Mouse (Mus musculus) neural tube, embryonic 10.5 days (tissue): ENCODE data around the gene Atp13a4.
A peak's percentile ranks its signal among the peaks of the same experiment; 100 is the strongest.

Experiments used
- DNase-seq: peaks from one replicate; pipeline ENCODE4 v3.0.0-alpha.2; 2017; ENCODE audit warnings: low spot score; ENCODE audit errors: extremely low spot score

Gene Atp13a4

DNA sequence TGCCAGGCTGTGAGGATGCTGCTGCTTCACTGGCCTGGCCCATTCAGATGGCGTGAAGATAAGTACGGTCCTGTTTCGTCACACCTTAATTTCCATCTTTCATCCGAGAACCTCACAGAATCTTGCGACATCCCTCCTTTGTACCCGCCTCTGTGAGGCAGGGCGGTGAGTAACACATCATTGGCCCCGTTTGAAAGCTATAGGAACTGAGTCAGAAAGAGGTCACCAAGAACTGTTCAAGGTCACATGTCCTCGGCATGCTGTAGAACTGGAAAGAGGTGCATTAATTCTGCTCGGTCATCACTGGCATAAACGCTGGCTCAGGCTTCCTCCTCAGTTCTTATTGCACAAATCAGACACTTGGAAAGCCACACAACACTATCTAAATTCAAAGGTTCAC lies at the start of gene Atp13a4:
Gene Atp13a4 (minus strand): TSS at position 36 of the 400 bp plus-strand sequence.
- DNase-seq = no peak

DNA sequence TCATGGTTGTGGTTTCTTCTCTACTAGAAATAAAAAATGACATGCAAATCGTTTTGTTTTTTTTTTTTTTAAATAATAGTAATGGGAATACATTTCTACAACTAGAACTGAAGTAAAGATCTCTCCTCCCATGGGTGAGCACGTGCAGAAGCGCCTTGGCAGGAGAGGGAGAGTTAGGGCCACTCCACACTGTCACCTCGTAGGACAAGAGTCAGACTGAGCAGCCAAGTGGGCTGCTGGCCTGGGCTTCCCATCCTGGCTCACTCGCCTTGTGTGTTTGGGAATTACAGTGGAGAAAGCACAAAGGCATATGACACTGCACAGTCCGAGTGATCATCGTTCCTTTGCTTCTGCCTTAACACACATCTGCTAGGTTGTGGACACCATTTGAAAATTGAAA lies 47.5 kb upstream of the Atp13a4 start:
- no peak for DNase-seq

DNA sequence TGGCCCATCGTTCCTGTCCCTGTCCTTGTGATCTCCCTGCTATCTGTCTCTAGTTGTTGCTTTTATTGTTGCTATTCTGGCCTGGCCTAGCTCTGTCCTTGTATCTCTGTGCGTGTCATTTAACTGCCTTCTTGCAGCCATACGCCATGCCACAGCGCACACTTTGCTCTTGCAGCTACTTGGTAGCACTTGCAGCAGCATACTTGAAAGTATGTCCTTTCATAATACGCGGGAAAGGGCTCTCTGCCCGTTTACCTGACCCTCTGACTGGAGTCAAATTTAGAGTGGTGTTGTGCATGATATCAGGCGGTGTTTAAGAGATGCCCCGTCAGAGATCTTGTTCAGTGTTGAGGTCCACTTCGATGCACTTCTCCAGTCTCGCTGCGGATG lies 35.1 kb upstream of the Atp13a4 start:
- no peak for DNase-seq

DNA sequence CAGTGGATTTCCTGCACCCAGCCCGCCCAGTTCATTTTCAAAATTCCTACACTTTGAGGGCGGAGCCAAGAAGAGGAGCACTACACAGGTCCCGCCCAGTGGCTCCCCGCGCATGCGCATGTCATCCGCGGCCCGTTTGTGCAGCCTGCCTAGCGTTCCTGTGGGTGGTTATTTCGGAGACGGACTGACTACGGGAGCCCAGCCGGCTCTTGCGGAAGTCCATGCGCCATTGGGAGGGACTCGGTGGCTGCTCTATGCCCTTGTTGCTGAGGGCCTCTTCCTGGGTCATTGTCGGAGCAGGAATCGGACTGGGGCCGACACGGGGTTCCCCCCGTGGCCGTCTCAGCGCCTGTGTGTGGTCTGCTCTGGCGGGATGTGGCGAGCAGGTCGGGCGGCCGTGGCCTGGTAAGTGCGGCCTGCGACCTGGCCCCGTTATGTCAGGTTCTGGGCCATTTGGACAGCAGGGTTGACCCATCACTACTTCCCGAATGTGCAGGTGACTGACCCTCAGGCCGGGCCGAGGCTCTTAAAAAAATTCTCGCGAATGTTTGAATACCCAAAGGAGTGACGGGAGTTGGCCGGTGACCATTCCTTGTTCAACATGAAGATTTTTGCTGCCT lies 34.6 kb upstream of the Atp13a4 start, which contains the start of gene Opa1:
Gene Opa1 (plus strand): TSS at position 168 of the 620 bp plus-strand sequence.
- peak; percentile 99 for DNase-seq

DNA sequence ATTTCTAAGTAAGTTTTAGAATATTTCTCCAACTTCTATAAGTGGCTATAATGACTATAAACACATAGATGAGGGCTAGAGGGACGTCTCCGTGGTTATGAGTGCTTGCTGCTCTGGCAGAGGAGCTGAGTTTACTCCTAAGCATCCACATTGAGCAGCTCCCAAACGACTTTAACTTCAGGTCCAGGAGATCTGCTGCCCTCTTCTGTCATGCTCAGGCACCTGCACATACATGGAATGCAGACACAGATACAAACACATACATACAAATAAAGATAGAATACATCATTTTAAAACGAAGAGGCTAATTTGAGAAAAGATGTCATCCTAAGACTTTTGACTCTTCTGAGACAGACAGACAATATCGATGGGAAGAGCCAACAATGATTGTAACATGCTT lies 31.0 kb upstream of the Atp13a4 start:
- DNase-seq = no peak

DNA sequence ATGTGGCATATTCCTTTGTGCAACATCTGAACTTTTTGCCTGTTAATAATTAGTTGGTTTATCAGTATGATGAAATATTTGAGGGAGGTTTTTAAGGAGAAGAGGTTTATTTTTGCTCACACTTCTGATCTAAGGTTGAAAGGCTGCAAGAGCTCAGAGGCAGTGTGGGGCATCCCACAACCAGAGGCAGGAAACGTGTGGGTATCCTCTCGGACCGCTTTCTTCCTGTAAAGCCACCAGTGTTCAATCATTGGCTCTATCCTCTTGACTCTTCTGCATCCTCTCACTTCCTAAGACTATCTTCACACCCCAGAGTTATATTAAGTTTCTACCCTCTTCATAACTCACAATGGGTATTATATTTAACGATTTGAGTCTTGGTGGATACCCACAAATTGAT lies 29.3 kb upstream of the Atp13a4 start:
- DNase-seq = no peak

DNA sequence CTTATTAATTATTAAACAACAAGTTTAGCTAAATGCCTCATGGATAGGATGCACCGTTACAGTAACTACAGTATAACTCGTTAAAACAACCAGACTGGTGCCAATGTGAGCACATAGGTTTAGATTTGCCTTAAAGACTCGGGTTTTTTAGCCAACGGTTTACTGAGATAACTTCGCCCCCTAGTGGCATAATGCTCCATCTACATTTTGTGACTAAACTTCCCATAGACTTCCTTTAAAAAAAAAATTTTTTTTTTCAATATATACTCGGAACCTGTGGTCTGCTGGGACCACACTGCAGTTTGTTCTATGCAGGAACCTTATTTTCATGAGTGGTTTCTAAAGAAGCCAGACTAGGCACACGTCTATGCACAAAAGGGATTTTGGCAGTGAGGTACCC lies 16.2 kb upstream of the Atp13a4 start:
- peak; percentile 22 for DNase-seq

DNA sequence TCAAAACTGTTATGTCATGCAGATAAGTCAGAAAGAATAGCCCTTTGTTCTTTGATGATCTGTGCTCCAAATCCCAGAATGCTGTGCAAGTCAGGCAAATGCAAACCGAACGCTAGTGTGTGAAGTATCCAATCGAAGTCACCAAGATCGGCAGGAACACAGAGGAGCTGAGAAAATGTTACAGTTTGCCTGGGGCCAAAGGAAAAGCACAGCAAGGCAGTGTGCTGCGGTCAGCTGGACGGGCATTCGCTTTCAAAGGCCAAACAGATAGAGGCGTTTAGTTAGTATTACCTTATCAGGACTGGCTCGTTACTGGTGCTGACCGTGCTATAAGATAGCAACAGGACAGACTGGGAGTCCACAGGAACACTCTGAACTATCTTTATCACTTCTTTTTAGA lies 15.8 kb upstream of the Atp13a4 start:
- DNase-seq = peak; percentile 22

DNA sequence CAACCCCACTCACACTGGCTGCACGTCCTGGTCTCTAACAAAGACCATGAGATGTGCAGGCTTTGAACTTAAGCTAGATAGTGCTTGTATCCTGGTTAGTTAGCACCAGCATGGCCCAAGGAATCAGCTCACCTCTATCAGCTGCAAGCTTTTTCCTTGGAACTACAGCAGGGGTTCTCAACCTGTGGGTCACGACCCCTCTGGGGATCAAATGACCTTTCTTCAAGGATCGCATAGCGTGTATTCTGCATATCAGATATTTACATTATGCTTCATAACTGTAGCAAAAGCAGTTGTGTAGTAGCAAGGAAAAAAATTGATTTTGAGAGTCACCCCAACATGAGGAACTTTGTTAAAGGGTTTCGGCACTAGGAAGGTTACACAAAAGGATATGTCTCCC lies 15.0 kb upstream of the Atp13a4 start:
- DNase-seq = no peak

DNA sequence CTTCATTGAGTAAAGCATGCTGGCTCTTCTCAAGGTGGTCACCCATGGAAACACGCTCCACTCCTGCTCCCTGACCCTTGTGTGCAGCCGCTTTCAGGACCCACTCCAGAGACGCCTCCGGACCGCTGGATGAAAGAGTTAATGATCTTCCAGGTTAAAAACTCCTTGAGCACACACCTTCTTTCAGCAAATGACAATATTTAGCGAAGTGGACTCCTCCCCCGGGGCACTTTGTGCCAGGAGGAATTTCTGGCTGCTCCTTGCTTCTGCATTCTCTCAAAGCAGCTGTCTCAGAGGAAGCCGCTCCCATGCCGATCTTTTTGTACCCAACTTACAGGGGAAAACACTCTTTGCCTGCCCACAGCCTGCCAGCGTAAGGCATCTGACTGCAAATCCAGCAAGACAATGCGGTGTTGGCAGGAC lies 3.4 kb downstream of the Atp13a4 start:
- no peak for DNase-seq

DNA sequence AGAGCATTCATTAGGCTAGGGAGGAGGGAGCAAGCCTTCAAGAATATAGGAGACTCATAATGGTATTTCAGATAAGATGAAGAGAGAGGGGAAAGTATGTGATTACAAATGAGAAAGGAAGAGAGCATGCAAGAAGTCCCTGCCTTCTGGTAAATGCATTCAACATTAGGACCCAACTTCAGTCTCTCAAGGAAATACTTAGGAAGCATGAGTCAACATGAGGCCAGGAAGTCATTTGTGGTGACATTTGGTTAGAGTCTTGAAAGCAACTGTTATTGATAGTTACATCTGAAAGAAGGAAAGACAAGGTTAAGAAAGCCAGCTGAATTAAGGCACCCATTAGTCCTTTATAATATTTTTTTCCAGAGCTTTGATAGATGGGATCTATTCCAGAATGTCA lies 4.8 kb downstream of the Atp13a4 start:
- no peak for DNase-seq

DNA sequence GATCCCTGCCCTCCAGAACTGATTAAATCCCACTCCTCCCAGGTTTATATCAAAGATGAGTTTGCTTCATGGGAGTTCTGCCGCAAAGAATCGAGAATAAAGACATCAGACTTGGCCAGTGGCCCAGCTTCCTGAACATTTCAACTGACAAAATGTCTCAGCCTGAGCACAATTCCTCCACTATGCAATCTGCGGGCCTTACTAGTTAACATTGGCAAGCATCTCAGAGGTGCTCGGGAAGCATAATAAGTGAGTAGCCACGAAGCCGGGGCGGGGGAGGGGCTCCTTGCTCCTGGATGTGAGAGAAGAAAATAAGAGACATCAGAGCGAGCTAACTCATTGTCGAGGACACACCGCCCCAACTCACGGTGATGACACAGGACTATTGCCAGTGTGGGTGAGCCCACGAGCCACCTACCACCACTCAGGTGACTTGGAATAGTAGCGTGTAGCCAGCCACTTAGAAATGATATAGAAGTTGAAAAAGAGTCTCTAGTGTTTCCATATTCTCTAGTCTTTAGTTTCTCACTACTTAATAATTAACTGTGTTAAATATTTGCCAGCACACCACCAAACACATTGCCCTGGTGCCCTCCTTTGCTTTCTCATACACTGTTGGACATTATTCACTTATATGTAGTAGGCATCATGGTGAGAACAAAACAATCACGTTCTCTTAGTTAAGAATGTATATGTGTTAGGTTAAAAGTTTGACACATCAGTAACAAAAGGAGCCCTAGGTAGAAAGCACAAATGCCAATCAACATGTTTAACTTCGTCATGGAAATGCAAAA lies 8.1 kb downstream of the Atp13a4 start:
- DNase-seq = no peak

DNA sequence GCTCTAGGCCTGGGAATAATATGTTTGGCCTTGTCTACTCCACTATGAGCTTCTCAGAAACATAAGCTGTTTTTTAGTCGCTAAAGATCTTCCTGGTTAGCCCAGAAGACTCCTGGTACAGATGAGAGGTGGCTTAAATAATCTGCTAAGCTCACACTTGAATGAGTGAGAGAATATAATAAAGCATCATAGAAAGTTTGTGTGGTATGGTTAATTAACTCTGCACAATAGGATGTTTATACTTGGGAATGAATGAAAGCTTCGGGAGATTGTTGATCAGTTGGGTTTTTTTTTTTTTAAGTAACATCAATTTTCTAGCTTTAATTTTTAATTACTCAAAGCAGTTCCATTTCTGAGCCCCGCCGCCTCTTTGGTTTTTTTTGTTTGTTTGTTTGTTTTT lies 8.8 kb downstream of the Atp13a4 start:
- no peak for DNase-seq

DNA sequence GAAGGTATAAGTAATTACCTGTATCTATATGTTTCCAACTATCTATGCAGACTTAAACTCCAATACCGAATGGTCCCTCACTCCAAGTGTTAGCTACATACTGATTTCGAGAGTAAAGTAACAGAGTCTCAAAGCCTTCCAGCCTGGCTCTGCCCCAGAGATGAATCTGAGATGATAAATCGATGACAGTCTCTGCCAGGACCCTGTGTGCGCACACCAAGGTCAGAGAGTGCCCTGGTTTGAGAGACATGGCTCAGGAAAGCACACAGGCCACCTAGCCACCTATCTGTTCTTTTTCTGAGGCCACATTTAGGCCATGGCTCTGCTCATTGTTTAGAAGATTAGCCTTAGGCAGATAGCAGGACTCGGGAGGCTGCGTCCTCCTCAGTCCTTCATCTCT lies 11.0 kb downstream of the Atp13a4 start:
- DNase-seq = no peak

DNA sequence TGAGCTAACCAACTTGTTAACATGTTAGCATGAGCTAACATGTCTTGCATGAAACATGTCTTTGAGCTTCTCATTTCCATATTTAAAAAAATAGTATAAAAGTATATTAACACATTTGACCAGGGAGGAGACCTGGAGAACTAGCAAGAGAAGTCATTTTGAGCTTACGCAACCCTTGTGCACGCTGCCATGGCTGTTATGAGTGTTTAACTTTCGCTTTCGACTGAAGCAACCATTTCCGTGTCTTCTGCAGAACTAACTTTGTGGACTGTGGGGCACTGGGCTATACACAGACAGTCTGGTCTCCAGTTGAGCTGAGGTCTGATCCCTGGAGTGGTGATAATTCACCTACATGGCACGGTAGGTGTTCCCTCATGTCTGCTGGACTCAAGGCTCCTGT lies 17.6 kb downstream of the Atp13a4 start:
- no peak for DNase-seq

DNA sequence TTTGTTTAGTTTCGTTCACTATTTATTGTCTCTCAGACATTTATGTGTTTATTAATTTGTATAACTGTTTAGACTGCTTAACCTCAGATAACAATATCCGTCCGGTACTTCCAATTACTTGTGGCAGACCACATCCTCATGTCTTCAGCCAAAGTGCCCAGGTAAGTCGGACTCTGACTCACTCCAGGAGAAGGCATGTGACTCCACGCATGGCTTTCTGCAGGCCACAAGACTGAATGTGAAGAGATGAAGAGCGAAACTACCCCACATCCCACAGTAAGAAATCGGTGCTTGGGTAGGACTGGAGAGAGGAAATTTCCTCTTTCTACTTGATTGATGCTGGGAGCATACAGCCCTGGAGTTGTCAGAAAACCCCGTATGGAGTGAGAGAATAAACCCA lies 18.1 kb downstream of the Atp13a4 start:
- no peak for DNase-seq

DNA sequence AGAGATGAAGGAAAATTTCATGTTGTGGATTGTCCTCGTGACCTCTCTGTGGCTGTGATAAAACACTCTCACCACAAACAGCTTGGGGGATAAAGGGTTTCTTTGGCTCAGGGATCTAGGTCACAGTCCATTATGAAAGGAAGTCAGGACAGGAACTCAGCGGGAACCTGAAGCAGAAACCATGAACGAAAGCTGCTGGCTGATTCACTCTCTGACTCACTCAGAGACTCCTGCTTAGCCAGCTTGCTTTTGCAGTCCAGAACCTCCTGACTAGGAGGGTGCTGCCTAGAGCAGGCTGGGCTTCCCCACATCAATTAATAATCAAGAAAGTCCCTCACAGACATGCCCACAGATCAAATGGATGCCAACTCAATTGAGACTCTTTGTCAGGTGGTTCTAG lies 32.2 kb downstream of the Atp13a4 start:
- DNase-seq = no peak

DNA sequence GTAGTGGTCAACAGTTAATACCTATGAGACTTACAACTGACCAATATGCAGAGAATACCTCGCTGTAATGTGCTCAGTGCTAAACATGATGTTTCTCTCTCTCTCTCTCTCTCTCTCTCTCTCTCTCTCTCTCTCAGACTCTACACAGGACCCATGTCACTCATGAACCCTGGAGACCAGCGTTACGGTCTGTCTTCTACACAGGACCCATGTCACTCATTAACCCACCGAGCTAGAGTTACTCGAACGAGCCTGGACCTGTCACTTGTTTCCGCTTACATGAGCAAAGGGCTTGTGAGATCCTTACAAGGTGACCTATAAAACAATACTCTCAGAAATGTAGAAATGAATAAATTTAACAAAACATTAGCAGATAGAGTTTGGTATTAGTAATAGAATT lies 33.9 kb downstream of the Atp13a4 start:
- DNase-seq = no peak

DNA sequence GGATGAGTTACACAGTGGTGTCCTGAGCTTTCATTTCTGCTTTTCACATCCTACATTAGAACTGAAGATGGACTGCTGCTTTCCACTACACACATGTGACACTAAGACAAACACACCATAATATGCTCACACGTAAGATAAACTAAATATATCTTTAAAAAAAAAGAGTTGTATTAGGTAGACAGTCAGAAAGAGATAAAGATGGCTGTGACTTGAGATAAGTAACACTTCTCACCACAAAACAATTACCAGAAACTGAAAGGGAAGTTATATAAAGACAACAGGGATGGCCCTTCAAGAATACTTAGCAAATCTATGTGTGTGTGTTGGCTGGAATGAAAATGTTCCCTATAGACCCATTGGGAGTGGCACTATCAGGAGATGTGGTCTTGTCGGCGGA lies 34.8 kb downstream of the Atp13a4 start:
- no peak for DNase-seq

DNA sequence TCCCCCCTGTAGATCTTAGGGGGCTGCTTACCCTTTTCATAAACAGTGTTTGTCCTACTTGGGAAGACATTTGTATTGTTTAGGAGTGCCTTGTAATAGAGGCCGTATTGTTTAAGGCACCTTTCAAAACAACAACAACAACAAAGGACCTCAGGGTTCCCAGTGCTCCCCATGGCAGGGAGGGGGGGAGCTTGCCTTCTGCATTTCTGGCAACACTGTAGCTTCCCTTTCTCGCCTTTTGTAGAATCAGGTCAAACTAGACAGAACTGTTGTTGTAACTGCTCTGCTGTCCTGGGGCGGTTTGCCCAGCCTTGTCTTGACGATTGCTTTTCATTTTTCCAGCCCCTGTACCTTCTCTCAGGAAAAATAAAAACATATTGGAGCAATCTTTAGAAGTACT lies 40.0 kb downstream of the Atp13a4 start:
- no peak for DNase-seq

DNA sequence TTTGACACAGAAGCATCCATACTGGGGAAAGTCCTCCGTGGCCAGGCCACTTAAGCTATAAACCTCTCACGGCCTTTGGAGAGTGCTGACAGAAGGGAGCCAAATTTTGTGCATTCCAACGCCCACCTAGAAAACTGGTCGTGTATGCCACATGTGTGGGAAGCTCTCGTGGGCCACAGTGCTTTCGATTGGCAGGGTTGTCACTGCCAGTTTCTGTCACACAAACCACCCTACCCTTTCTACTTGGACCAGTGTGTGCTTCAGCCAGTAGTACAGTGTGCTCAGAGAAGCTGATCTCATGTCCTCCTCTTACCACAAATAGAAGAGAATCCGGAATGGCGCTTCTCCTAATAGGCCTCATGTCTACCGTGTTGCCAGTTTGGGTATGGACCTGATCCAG lies 40.5 kb downstream of the Atp13a4 start:
- no peak for DNase-seq

DNA sequence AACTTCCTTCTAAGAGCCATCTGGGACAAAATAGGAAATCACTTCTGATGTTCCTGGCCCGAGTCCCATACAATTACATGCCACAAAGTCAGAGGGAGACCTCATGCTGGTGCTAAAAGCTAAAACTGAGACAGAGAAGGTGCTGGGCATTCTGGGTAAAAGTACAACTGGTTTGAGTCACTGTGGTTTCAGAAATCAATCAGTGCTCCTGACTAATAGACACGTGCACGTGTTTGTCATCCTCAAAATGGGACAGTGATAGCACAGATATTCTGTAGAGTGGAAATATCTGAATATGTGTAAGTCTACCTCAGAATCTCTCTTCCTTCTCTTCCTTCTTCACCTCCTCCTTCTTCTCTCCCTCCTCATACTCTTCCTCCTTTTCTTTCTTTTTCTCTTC lies 53.6 kb downstream of the Atp13a4 start:
- DNase-seq = no peak

DNA sequence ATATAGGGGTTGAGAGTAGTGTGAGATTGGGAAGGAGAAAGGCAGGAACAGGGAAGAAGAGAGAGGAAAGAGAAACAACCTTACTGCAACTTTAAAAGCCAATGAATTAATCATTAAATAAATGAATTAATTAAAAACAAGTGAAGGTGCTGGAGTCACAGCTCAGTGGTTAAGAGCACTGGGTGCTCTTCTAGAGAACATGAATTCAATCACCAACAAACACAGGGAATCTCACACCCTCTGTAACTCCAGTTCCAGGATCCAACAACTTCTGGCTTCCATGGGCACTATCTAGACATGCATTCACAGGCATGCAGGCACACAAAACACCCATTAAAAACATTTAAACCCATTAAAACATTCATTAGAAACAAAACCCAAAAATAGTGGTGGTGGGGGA lies 63.2 kb downstream of the Atp13a4 start:
- no peak for DNase-seq
